Mouse (Mus musculus): ENCODE results near the gene Rasa4. TPM values are rescaled to one million over a fixed set of nuclear protein-coding genes. Genes with fewer than 3 reads are reported as not detected.
"Not testable (repeated sequence)": the region's sequence is repeated elsewhere in the genome, so short reads cannot be mapped to it uniquely, and the experiment has no call there.

The Rasa4 gene
- polyA plus RNA-seq, 1 experiment from 2014 or later, result 29.1 TPM

- Histone ChIP-seq H3K9ac (ENCODE audit: low read depth, low read length) (no peak overlapping the region), H3K36me3 (ENCODE audit: control insufficient read depth, insufficient read depth, low read length) (peaks cover 23% of the 10 kb centered on the region), H3K27ac (ENCODE audit: low read length) (no peak overlapping the region), H3K9me3 (replicated peaks; ENCODE audit: control insufficient read depth, low read length, poor library complexity, severe bottlenecking) (no peaks in the 10 kb centered on the region), H3K4me2 (ENCODE audit: low read length) (no peak overlapping the region), H3K4me1 (ENCODE audit: control insufficient read depth, insufficient read depth, low read length) (peaks cover 2% of the 10 kb centered on the region; the same call in 1 of the 2 replicates), H3K4me3 (ENCODE audit: low read depth, low read length) (no peak overlapping the region), H3K27me3 (ENCODE audit: control insufficient read depth, insufficient read depth, low read depth, low read length) (no peaks in the 10 kb centered on the region)
- 86% methylated on average over 5 of the region's 5 CpGs for WGBS
- no peak for ATAC-seq
Observed at GRCm38 (mm10) chr5:136142746-136143145, 59.0 kb downstream of the Rasa4 start.

GRCm38 (mm10) chr5:136143161-136143755 is 59.5 kb downstream of the Rasa4 start:
- Histone ChIP-seq H3K27ac (ENCODE audit: low read length) (no peak overlapping the region), H3K4me2 (ENCODE audit: low read length) (no peak overlapping the region), H3K9ac (ENCODE audit: low read depth, low read length) (no peak overlapping the region), H3K27me3 (ENCODE audit: control insufficient read depth, insufficient read depth, low read depth, low read length) (no peaks in the 10 kb centered on the region), H3K36me3 (ENCODE audit: control insufficient read depth, insufficient read depth, low read length) (peaks cover 23% of the 10 kb centered on the region), H3K9me3 (replicated peaks; ENCODE audit: control insufficient read depth, low read length, poor library complexity, severe bottlenecking) (no peaks in the 10 kb centered on the region), H3K4me1 (ENCODE audit: control insufficient read depth, insufficient read depth, low read length) (no peaks in the 10 kb centered on the region), H3K4me3 (ENCODE audit: low read depth, low read length) (no peak overlapping the region)
- no peak for ATAC-seq
- WGBS, result 92% methylated on average over 6 of the region's 6 CpGs

- ATAC-seq, result no peak
- Histone ChIP-seq H3K36me3 (ENCODE audit: control insufficient read depth, insufficient read depth, low read length) (peaks cover 18% of the 10 kb centered on the region), H3K27ac (ENCODE audit: low read length) (no peak overlapping the region), H3K27me3 (ENCODE audit: control insufficient read depth, insufficient read depth, low read depth, low read length) (no peaks in the 10 kb centered on the region), H3K9ac (ENCODE audit: low read depth, low read length) (no peak overlapping the region), H3K4me1 (ENCODE audit: control insufficient read depth, insufficient read depth, low read length) (no peaks in the 10 kb centered on the region), H3K9me3 (replicated peaks; ENCODE audit: control insufficient read depth, low read length, poor library complexity, severe bottlenecking) (no peaks in the 10 kb centered on the region), H3K4me2 (ENCODE audit: low read length) (no peak overlapping the region), H3K4me3 (ENCODE audit: low read depth, low read length) (no peak overlapping the region)
- WGBS, result 80% methylated on average over 12 of the region's 12 CpGs
Observed at GRCm38 (mm10) chr5:136144606-136145430, 61.1 kb downstream of the Rasa4 start.

GRCm38 (mm10) chr5:136146936-136147335 is 63.2 kb downstream of the Rasa4 start:
- no peak overlapping the region for H3K9ac ChIP-seq (ENCODE audit: low read depth, low read length)
- 0 out of 2 replicates have a peak, but pooled peaks cover 3% of the 10 kb centered on the region for H3K36me3 ChIP-seq (ENCODE audit: control insufficient read depth, insufficient read depth, low read length)
- H3K4me1 ChIP-seq (ENCODE audit: control insufficient read depth, insufficient read depth, low read length), result no peaks in the 10 kb centered on the region
- H3K27me3 ChIP-seq (ENCODE audit: control insufficient read depth, insufficient read depth, low read depth, low read length), result no peaks in the 10 kb centered on the region
- WGBS, result 94% methylated on average over 1 of the region's 1 CpGs
- no peak for ATAC-seq
- no peak overlapping the region for H3K4me3 ChIP-seq (ENCODE audit: low read depth, low read length)
- H3K4me2 ChIP-seq (ENCODE audit: low read length), result no peak overlapping the region
- H3K9me3 ChIP-seq (replicated peaks; ENCODE audit: control insufficient read depth, low read length, poor library complexity, severe bottlenecking), result no peaks in the 10 kb centered on the region
- no peak overlapping the region for H3K27ac ChIP-seq (ENCODE audit: low read length)

- no peaks in the 10 kb centered on the region for H3K36me3 ChIP-seq (ENCODE audit: control insufficient read depth, insufficient read depth, low read length)
- no peak overlapping the region for H3K4me2 ChIP-seq (ENCODE audit: low read length)
- ATAC-seq, result no peak
- no peak overlapping the region for H3K9ac ChIP-seq (ENCODE audit: low read depth, low read length)
- no peaks in the 10 kb centered on the region for H3K27me3 ChIP-seq (ENCODE audit: control insufficient read depth, insufficient read depth, low read depth, low read length)
- no peaks in the 10 kb centered on the region for H3K9me3 ChIP-seq (replicated peaks; ENCODE audit: control insufficient read depth, low read length, poor library complexity, severe bottlenecking)
- no peaks in the 10 kb centered on the region for H3K4me1 ChIP-seq (ENCODE audit: control insufficient read depth, insufficient read depth, low read length)
- H3K27ac ChIP-seq (ENCODE audit: low read length), result no peak overlapping the region
- no peak overlapping the region for H3K4me3 ChIP-seq (ENCODE audit: low read depth, low read length)
- WGBS, result 75% methylated on average over 8 of the region's 8 CpGs
Observed at GRCm38 (mm10) chr5:136147704-136148103, 64.0 kb downstream of the Rasa4 start.

GRCm38 (mm10) chr5:136149134-136149576 is 65.4 kb downstream of the Rasa4 start:
- H3K9me3 ChIP-seq (replicated peaks; ENCODE audit: control insufficient read depth, low read length, poor library complexity, severe bottlenecking); H3K27me3 ChIP-seq (ENCODE audit: control insufficient read depth, insufficient read depth, low read depth, low read length); ATAC-seq; H3K9ac ChIP-seq (ENCODE audit: low read depth, low read length); H3K4me2 ChIP-seq (ENCODE audit: low read length); H3K36me3 ChIP-seq (ENCODE audit: control insufficient read depth, insufficient read depth, low read length); H3K4me1 ChIP-seq (ENCODE audit: control insufficient read depth, insufficient read depth, low read length); H3K27ac ChIP-seq (ENCODE audit: low read length); H3K4me3 ChIP-seq (ENCODE audit: low read depth, low read length): not testable (repeated sequence)
- 81% methylated on average over 5 of the region's 5 CpGs for WGBS

GRCm38 (mm10) chr5:136152365-136152764 is 68.6 kb downstream of the Rasa4 start:
- H3K27ac ChIP-seq (ENCODE audit: low read length), result no peak overlapping the region
- H3K27me3 ChIP-seq (ENCODE audit: control insufficient read depth, insufficient read depth, low read depth, low read length), result no peaks in the 10 kb centered on the region
- H3K9ac ChIP-seq (ENCODE audit: low read depth, low read length), result no peak overlapping the region
- no peaks in the 10 kb centered on the region for H3K4me1 ChIP-seq (ENCODE audit: control insufficient read depth, insufficient read depth, low read length)
- no peak overlapping the region for H3K4me2 ChIP-seq (ENCODE audit: low read length)
- no peak overlapping the region for H3K4me3 ChIP-seq (ENCODE audit: low read depth, low read length)
- 84% methylated on average over 8 of the region's 8 CpGs for WGBS
- 0 out of 2 replicates have a peak, but pooled peaks cover 3% of the 10 kb centered on the region for H3K36me3 ChIP-seq (ENCODE audit: control insufficient read depth, insufficient read depth, low read length)
- ATAC-seq, result no peak
- no peaks in the 10 kb centered on the region for H3K9me3 ChIP-seq (replicated peaks; ENCODE audit: control insufficient read depth, low read length, poor library complexity, severe bottlenecking)

- peaks cover 6% of the 10 kb centered on the region for H3K36me3 ChIP-seq (ENCODE audit: control insufficient read depth, insufficient read depth, low read length)
- no peak overlapping the region for H3K4me3 ChIP-seq (ENCODE audit: low read depth, low read length)
- no peaks in the 10 kb centered on the region for H3K27me3 ChIP-seq (ENCODE audit: control insufficient read depth, insufficient read depth, low read depth, low read length)
- H3K4me2 ChIP-seq (ENCODE audit: low read length), result no peak overlapping the region
- no peak overlapping the region for H3K9ac ChIP-seq (ENCODE audit: low read depth, low read length)
- no peaks in the 10 kb centered on the region for H3K9me3 ChIP-seq (replicated peaks; ENCODE audit: control insufficient read depth, low read length, poor library complexity, severe bottlenecking)
- no peak for ATAC-seq
- H3K4me1 ChIP-seq (ENCODE audit: control insufficient read depth, insufficient read depth, low read length), result no peaks in the 10 kb centered on the region
- no peak overlapping the region for H3K27ac ChIP-seq (ENCODE audit: low read length)
- WGBS, result 90% methylated on average over 5 of the region's 5 CpGs
Observed at GRCm38 (mm10) chr5:136155399-136155798, 71.7 kb downstream of the Rasa4 start.

GRCm38 (mm10) chr5:136160084-136160483 is 76.4 kb downstream of the Rasa4 start:
- 86% methylated on average over 10 of the region's 12 CpGs for WGBS
- H3K4me1 ChIP-seq (ENCODE audit: control insufficient read depth, insufficient read depth, low read length); H3K4me3 ChIP-seq (ENCODE audit: low read depth, low read length); H3K36me3 ChIP-seq (ENCODE audit: control insufficient read depth, insufficient read depth, low read length); H3K9ac ChIP-seq (ENCODE audit: low read depth, low read length); ATAC-seq; H3K27me3 ChIP-seq (ENCODE audit: control insufficient read depth, insufficient read depth, low read depth, low read length); H3K9me3 ChIP-seq (replicated peaks; ENCODE audit: control insufficient read depth, low read length, poor library complexity, severe bottlenecking); H3K27ac ChIP-seq (ENCODE audit: low read length); H3K4me2 ChIP-seq (ENCODE audit: low read length): not testable (repeated sequence)
